Mouse (Mus musculus): ENCODE measurements around the gene Mettl24. TPM values are rescaled to one million over a fixed set of nuclear protein-coding genes. Genes with fewer than 3 reads are reported as not detected.
"Not testable (repeated sequence)": the region's sequence is repeated elsewhere in the genome, so short reads cannot be mapped to it uniquely, and the experiment has no call there.

The Mettl24 gene
- polyA plus RNA-seq, 1 experiment from 2014 or later = 2.1 TPM

DNA sequence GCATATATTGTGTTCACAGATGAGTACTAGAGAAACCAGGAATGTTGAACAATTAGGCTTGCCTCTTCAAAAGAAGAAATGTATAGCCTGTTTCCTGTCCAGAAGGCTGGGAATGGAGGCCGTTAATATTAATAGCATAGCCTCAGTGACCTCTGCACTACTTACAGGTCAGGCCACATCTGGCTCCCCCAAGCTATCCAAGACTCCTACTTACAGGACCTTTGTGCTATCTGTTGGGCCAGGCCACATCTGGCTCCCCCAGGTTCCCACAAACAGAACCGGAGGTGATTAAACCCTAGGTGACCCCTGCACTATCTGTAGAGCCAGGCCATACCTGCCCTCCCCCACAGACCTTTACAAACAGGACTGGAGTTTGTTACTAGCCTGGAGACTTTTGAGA lies 94.1 kb downstream of the Mettl24 start:
- no peak for ATAC-seq (ENCODE audit: insufficient read depth, low FRiP score)
- 36% methylated on average over 2 of the region's 2 CpGs for WGBS
- Histone ChIP-seq H3K4me1 (ENCODE audit: control insufficient read depth, insufficient read depth, low read length) (no peaks in the 10 kb centered on the region), H3K4me3 (replicated peaks; ENCODE audit: low read length) (no peak overlapping the region), H3K27ac (ENCODE audit: low read length) (no peak overlapping the region), H3K27me3 (ENCODE audit: control insufficient read depth, insufficient read depth, low read length) (no peaks in the 10 kb centered on the region), H3K9me3 (replicated peaks; ENCODE audit: control insufficient read depth, low read length) (no peaks in the 10 kb centered on the region), H3K4me2 (ENCODE audit: low read depth, low read length) (no peak overlapping the region), H3K36me3 (ENCODE audit: control insufficient read depth, insufficient read depth, low read length) (no peaks in the 10 kb centered on the region), H3K9ac (ENCODE audit: low read length) (no peak overlapping the region)

DNA sequence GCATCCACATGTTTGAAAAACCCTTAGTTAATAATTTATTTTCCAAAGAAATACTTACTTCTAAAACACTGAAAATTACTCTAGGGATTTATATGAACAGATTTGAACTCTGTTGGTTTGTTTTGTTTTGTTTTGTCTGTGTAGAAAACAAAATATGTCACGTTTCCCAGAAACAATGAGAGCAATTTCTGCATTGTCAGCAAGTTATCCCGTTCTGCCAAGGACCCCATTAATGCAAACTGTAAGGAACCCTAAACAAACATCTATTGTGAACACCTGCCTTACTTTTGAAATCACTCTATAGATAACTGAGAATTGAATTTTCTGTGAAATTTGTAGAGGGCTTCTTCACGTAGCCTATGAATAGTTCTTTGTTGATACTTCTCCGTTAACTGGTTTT lies 95.4 kb downstream of the Mettl24 start:
- Histone ChIP-seq H3K9ac (ENCODE audit: low read length) (no peak overlapping the region), H3K9me3 (replicated peaks; ENCODE audit: control insufficient read depth, low read length) (no peaks in the 10 kb centered on the region), H3K27ac (ENCODE audit: low read length) (no peak overlapping the region), H3K4me1 (ENCODE audit: control insufficient read depth, insufficient read depth, low read length) (no peaks in the 10 kb centered on the region), H3K36me3 (ENCODE audit: control insufficient read depth, insufficient read depth, low read length) (no peaks in the 10 kb centered on the region), H3K27me3 (ENCODE audit: control insufficient read depth, insufficient read depth, low read length) (no peaks in the 10 kb centered on the region), H3K4me2 (ENCODE audit: low read depth, low read length) (no peak overlapping the region), H3K4me3 (replicated peaks; ENCODE audit: low read length) (no peak overlapping the region)
- ATAC-seq (ENCODE audit: insufficient read depth, low FRiP score) = no peak
- WGBS = 70% methylated on average over 4 of the region's 4 CpGs

DNA sequence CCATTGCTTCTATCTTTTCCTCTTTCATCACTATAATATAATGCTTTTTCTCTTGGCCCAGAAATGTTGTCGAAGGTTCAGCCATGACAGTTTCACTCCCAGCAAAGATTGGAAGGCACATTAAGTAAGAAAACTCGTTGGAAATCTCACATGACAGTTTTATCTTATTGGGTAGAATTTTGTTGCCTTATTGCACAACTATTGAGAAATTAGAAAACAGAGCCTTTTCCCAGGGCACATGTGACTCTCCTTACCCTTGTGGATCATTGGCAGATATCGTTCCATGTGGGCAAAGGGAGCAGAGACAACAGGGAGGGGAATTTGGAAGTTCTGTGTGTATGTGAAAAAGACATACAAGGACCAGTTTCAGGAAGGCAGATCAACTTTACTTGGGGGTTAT lies 107.3 kb downstream of the Mettl24 start:
- H3K27me3 ChIP-seq (ENCODE audit: control insufficient read depth, insufficient read depth, low read length) = no peaks in the 10 kb centered on the region
- H3K9me3 ChIP-seq (replicated peaks; ENCODE audit: control insufficient read depth, low read length) = no peaks in the 10 kb centered on the region
- no peak overlapping the region for H3K27ac ChIP-seq (ENCODE audit: low read length)
- no peaks in the 10 kb centered on the region for H3K36me3 ChIP-seq (ENCODE audit: control insufficient read depth, insufficient read depth, low read length)
- H3K4me3 ChIP-seq (replicated peaks; ENCODE audit: low read length) = no peak overlapping the region
- no peak for ATAC-seq (ENCODE audit: insufficient read depth, low FRiP score)
- WGBS = 79% methylated on average over 3 of the region's 3 CpGs
- no peak overlapping the region for H3K4me2 ChIP-seq (ENCODE audit: low read depth, low read length)
- no peak overlapping the region for H3K9ac ChIP-seq (ENCODE audit: low read length)
- no peaks in the 10 kb centered on the region for H3K4me1 ChIP-seq (ENCODE audit: control insufficient read depth, insufficient read depth, low read length)

DNA sequence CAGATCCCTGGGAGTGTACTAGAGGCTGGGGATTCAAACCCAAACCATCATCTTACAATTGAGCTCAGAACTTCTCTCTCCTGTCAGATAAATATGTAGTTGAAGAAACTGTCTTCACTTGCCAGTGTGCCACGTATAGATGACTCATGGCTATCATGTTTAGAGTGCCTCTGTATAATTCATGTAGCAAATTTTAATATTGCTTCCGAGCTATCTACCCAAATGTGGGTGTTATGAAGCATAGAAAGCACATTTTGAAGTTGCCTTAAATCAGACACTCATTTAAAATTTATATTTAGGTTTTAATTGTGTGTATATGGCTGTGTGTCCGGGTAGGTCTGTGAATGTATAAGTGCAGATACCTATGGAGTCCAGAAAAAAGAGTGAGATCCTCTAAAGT lies 109.0 kb downstream of the Mettl24 start:
- WGBS = 83% methylated on average over 3 of the region's 3 CpGs
- Histone ChIP-seq H3K4me3 (replicated peaks; ENCODE audit: low read length) (no peak overlapping the region), H3K9ac (ENCODE audit: low read length) (no peak overlapping the region), H3K4me1 (ENCODE audit: control insufficient read depth, insufficient read depth, low read length) (no peaks in the 10 kb centered on the region), H3K4me2 (ENCODE audit: low read depth, low read length) (no peak overlapping the region), H3K36me3 (ENCODE audit: control insufficient read depth, insufficient read depth, low read length) (no peaks in the 10 kb centered on the region), H3K9me3 (replicated peaks; ENCODE audit: control insufficient read depth, low read length) (no peaks in the 10 kb centered on the region), H3K27me3 (ENCODE audit: control insufficient read depth, insufficient read depth, low read length) (no peaks in the 10 kb centered on the region), H3K27ac (ENCODE audit: low read length) (no peak overlapping the region)
- ATAC-seq (ENCODE audit: insufficient read depth, low FRiP score) = no peak

DNA sequence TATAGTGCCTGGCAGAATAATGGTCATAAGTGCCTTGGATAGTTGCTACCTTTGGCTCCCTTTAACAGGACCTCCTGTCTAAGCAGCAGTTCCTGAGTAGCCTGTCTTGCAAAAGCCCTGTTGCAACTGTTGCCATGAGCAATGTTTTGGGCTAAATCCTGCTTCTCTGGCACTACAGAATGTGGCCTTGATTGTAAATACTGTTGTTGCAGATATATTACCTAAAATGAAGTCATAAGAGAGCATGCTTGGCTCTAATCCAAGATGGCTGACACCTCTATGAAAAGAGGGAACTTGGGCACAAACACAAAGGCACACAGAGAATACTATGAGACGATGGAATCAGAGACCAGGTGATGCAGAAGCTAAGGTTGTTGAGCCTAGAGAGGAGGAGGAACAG lies 122.1 kb downstream of the Mettl24 start:
- no peak overlapping the region for H3K4me3 ChIP-seq (replicated peaks; ENCODE audit: low read length)
- H3K4me1 ChIP-seq (ENCODE audit: control insufficient read depth, insufficient read depth, low read length) = no peaks in the 10 kb centered on the region
- no peaks in the 10 kb centered on the region for H3K36me3 ChIP-seq (ENCODE audit: control insufficient read depth, insufficient read depth, low read length)
- H3K4me2 ChIP-seq (ENCODE audit: low read depth, low read length) = no peak overlapping the region
- H3K9me3 ChIP-seq (replicated peaks; ENCODE audit: control insufficient read depth, low read length) = no peaks in the 10 kb centered on the region
- ATAC-seq (ENCODE audit: insufficient read depth, low FRiP score) = no peak
- no peaks in the 10 kb centered on the region for H3K27me3 ChIP-seq (ENCODE audit: control insufficient read depth, insufficient read depth, low read length)
- H3K9ac ChIP-seq (ENCODE audit: low read length) = no peak overlapping the region
- no peak overlapping the region for H3K27ac ChIP-seq (ENCODE audit: low read length)
- 82% methylated on average over 1 of the region's 1 CpGs for WGBS

DNA sequence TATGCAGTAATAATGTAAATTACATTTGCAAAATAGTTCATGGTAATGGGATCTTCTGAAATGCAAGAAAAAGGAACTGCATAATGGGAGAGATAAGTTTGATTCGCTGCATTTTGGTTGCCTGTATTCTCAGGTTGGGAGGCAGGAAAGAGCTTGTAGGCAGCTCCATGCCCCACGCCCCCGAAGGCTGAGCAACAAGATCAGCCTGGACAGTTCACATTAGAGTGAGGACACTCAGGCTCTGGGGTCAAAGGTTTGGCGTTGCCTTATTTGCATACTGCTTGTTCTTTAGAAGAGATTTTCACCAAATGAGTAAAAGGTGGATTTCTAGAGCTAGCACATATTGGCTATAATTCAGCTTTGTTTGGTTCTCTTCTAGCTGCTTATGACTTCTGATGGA lies 123.1 kb downstream of the Mettl24 start:
- Histone ChIP-seq H3K36me3 (ENCODE audit: control insufficient read depth, insufficient read depth, low read length) (no peaks in the 10 kb centered on the region), H3K4me1 (ENCODE audit: control insufficient read depth, insufficient read depth, low read length) (no peaks in the 10 kb centered on the region), H3K27me3 (ENCODE audit: control insufficient read depth, insufficient read depth, low read length) (no peaks in the 10 kb centered on the region), H3K27ac (ENCODE audit: low read length) (no peak overlapping the region), H3K4me2 (ENCODE audit: low read depth, low read length) (no peak overlapping the region), H3K4me3 (replicated peaks; ENCODE audit: low read length) (no peak overlapping the region), H3K9me3 (replicated peaks; ENCODE audit: control insufficient read depth, low read length) (no peaks in the 10 kb centered on the region), H3K9ac (ENCODE audit: low read length) (no peak overlapping the region)
- no peak for ATAC-seq (ENCODE audit: insufficient read depth, low FRiP score)
- WGBS = 78% methylated on average over 4 of the region's 4 CpGs

DNA sequence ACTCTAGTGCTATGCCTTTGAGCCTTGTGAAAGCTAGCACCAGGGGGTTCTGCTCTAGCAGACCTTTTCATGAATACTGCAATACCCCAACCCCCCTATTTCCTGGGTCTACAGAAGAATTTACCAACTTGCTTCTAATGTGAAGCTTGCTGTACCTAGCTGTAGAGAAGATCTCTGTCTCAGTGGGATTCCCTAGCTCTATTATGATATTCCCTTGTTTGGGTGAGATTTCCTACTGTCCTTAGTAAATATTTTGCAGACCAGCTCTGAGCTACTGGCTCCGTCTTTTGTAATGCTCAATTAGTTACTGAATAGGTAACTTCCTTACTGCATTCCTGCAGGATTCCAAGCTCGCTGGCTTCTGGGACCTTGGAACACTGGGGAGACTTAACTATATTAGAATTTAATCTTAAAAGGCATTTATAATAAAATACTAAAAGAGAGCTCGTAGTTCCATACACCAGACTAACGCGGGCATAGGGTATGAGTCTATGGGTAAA lies 126.4 kb downstream of the Mettl24 start:
- H3K9ac ChIP-seq (ENCODE audit: low read length); H3K36me3 ChIP-seq (ENCODE audit: control insufficient read depth, insufficient read depth, low read length); H3K27me3 ChIP-seq (ENCODE audit: control insufficient read depth, insufficient read depth, low read length); H3K4me1 ChIP-seq (ENCODE audit: control insufficient read depth, insufficient read depth, low read length); H3K4me2 ChIP-seq (ENCODE audit: low read depth, low read length); ATAC-seq (ENCODE audit: insufficient read depth, low FRiP score); H3K27ac ChIP-seq (ENCODE audit: low read length); H3K9me3 ChIP-seq (replicated peaks; ENCODE audit: control insufficient read depth, low read length); H3K4me3 ChIP-seq (replicated peaks; ENCODE audit: low read length): not testable (repeated sequence)
- WGBS = 33% methylated on average over 5 of the region's 5 CpGs

DNA sequence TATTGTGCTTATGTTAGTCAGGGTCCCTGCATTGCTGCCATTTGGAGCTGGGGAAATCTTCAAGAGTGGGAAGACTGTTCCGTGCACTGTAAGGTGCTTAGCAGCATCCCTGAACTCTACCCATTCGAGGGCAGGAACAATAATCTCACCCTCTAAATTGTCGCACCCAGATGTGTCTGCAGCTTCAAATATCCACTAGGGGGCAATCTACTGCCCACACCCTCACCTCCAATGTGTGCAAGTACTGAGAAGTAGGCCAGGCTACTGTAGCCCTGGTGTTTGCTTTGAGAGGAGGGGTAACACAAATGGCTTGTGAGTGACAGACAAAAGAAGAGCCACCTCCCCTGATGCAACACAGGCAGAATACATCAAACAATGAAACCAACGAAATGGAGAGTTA lies 130.5 kb downstream of the Mettl24 start:
- Histone ChIP-seq H3K4me1 (ENCODE audit: control insufficient read depth, insufficient read depth, low read length) (no peaks in the 10 kb centered on the region), H3K9ac (ENCODE audit: low read length) (no peak overlapping the region), H3K27me3 (ENCODE audit: control insufficient read depth, insufficient read depth, low read length) (no peaks in the 10 kb centered on the region), H3K27ac (ENCODE audit: low read length) (no peak overlapping the region), H3K4me2 (ENCODE audit: low read depth, low read length) (no peak overlapping the region), H3K36me3 (ENCODE audit: control insufficient read depth, insufficient read depth, low read length) (no peaks in the 10 kb centered on the region), H3K4me3 (replicated peaks; ENCODE audit: low read length) (no peak overlapping the region), H3K9me3 (replicated peaks; ENCODE audit: control insufficient read depth, low read length) (no peaks in the 10 kb centered on the region)
- no peak for ATAC-seq (ENCODE audit: insufficient read depth, low FRiP score)
- WGBS = 67% methylated on average over 4 of the region's 4 CpGs

DNA sequence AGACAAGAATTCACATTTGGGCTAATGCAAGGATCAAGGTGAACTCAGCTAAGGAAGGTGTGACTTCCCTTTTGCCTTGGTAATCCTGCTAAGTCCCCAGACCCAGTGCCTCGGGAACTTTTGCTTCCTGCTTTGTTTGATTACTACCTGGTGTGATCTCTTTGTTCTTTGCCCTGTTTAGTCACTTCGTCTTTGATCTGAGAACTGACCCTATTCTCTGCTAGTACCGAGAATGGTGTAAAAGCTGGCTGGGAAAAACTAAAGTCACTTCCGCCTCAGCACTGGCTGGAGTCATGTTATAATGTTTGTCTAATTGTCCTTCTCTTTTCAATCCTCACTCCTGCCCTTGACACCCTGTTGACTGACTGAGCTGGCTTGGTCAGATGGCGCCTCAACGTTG lies 133.4 kb downstream of the Mettl24 start:
- Histone ChIP-seq H3K36me3 (ENCODE audit: control insufficient read depth, insufficient read depth, low read length) (no peaks in the 10 kb centered on the region), H3K27me3 (ENCODE audit: control insufficient read depth, insufficient read depth, low read length) (no peaks in the 10 kb centered on the region), H3K27ac (ENCODE audit: low read length) (no peak overlapping the region), H3K9me3 (replicated peaks; ENCODE audit: control insufficient read depth, low read length) (no peaks in the 10 kb centered on the region), H3K4me2 (ENCODE audit: low read depth, low read length) (no peak overlapping the region), H3K9ac (ENCODE audit: low read length) (no peak overlapping the region), H3K4me3 (replicated peaks; ENCODE audit: low read length) (no peak overlapping the region), H3K4me1 (ENCODE audit: control insufficient read depth, insufficient read depth, low read length) (no peaks in the 10 kb centered on the region)
- WGBS = 53% methylated on average over 6 of the region's 6 CpGs
- no peak for ATAC-seq (ENCODE audit: insufficient read depth, low FRiP score)

DNA sequence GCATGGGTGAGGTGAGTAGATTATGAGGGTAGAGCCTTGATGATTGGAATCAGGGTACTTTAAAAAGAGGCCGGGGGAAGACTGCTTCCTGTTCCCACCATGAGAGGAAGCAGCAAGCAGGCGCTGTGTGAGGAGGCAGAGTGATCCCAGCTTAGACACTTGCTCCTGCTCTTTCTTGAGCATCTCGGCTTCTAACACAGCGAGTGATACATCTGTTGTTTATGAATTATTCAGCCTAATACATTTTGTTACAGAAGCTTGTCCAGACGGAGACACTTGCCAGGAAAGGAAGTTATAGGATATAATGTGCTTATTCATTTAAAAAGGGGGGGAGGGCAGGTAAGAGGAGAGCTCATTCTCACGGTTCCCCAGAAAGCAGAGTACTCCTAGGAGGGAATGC lies 142.9 kb downstream of the Mettl24 start:
- no peaks in the 10 kb centered on the region for H3K36me3 ChIP-seq (ENCODE audit: control insufficient read depth, insufficient read depth, low read length)
- H3K4me3 ChIP-seq (replicated peaks; ENCODE audit: low read length) = no peak overlapping the region
- H3K4me2 ChIP-seq (ENCODE audit: low read depth, low read length) = no peak overlapping the region
- WGBS = 42% methylated on average over 6 of the region's 6 CpGs
- H3K4me1 ChIP-seq (ENCODE audit: control insufficient read depth, insufficient read depth, low read length) = no peaks in the 10 kb centered on the region
- ATAC-seq (ENCODE audit: insufficient read depth, low FRiP score) = no peak
- no peak overlapping the region for H3K9ac ChIP-seq (ENCODE audit: low read length)
- H3K9me3 ChIP-seq (replicated peaks; ENCODE audit: control insufficient read depth, low read length) = no peaks in the 10 kb centered on the region
- H3K27ac ChIP-seq (ENCODE audit: low read length) = no peak overlapping the region
- H3K27me3 ChIP-seq (ENCODE audit: control insufficient read depth, insufficient read depth, low read length) = no peaks in the 10 kb centered on the region
